Mouse (Mus musculus) CH12.LX (cell line): ENCODE results near the gene Nek9. TPM values are rescaled to one million over a fixed set of nuclear protein-coding genes. Genes with fewer than 3 reads are reported as not detected.

Experiments used
- DNase-seq: peaks from one replicate; pipeline ENCODE4 v3.0.0-alpha.2; 2013; ENCODE audit errors: extremely low read depth
- H3K27ac ChIP-seq: 2 replicates; pipeline ENCODE4 v1.5.1; 2012; ENCODE audit warnings: low read depth, mild to moderate bottlenecking, control low read depth, moderate library complexity; ENCODE audit not compliant: insufficient read depth
- H3K27me3 ChIP-seq: replicated peaks from 2 replicates; pipeline ENCODE3; 2012; ENCODE audit warnings: inconsistent platforms
- H3K36me3 ChIP-seq, 2 experiments: replicated peaks in 1 of 2; 2 replicates each; pipeline versions ENCODE3 to v1.6.1; 2012; ENCODE audit warnings: inconsistent platforms in 1 of 2, low read length in 1 of 2, mild to moderate bottlenecking in 1 of 2, mixed read lengths in 1 of 2, moderate library complexity in 1 of 2; ENCODE audit not compliant: control insufficient read depth in 1 of 2, insufficient read depth in 1 of 2
- H3K4me1 ChIP-seq, 2 experiments: 2 replicates each; pipeline ENCODE4 v1.6.1; 2012; ENCODE audit warnings: inconsistent platforms in 1 of 2, moderate library complexity in 1 of 2; ENCODE audit not compliant: insufficient read depth in 2 of 2, control insufficient read depth in 1 of 2
- H3K4me2 ChIP-seq: 2 replicates; pipeline ENCODE4 v1.6.1; 2012; ENCODE audit warnings: low read depth, mild to moderate bottlenecking, control low read depth; ENCODE audit not compliant: poor library complexity, insufficient read depth, severe bottlenecking
- H3K4me3 ChIP-seq, 3 experiments: fragments of 150-350 bp in 1 of 3; sonication (generic) in 1 of 3; replicated peaks in 1 of 3; 2 replicates each; pipeline versions ENCODE3 to v1.5.1; 2011 to 2012; ENCODE audit warnings: low read depth in 2 of 3, low read length in 2 of 3, mild to moderate bottlenecking in 2 of 3, moderate library complexity in 2 of 3, control low read depth in 1 of 3, improper control_type of control experiment in 1 of 3, inconsistent platforms in 1 of 3, mixed read lengths in 1 of 3; ENCODE audit not compliant: poor library complexity in 1 of 3
- H3K79me2 ChIP-seq: replicated peaks from 2 replicates; pipeline ENCODE4 v1.6.1; 2012; ENCODE audit warnings: mild to moderate bottlenecking, moderate library complexity; ENCODE audit not compliant: control insufficient read depth, poor library complexity, insufficient read depth, severe bottlenecking; ENCODE audit errors: extremely low read depth
- H3K9ac ChIP-seq: 2 replicates; pipeline ENCODE4 v1.6.1; 2012; ENCODE audit warnings: low read depth, mild to moderate bottlenecking, control low read depth, moderate library complexity; ENCODE audit not compliant: insufficient read depth
- H3K9me3 ChIP-seq: replicated peaks from 2 replicates; pipeline ENCODE3; 2012; ENCODE audit warnings: low read length, inconsistent platforms, mixed read lengths
- CHD1 ChIP-seq: IDR thresholded peaks from 2 replicates; pipeline ENCODE4 v1.6.1; 2012; ENCODE audit warnings: low read depth, low read length, improper control_type of control experiment, inconsistent platforms
- CTCF ChIP-seq, 2 experiments: IDR thresholded peaks in 1 of 2; conservative IDR thresholded peaks in 1 of 2; 2 replicates each; pipeline ENCODE4 v1.5.1; 2011 to 2012; ENCODE audit warnings: low read depth in 2 of 2, low read length in 2 of 2, improper control_type of control experiment in 1 of 2, inconsistent platforms in 1 of 2, mild to moderate bottlenecking in 1 of 2, moderate library complexity in 1 of 2
- E2F4 ChIP-seq: IDR thresholded peaks from 2 replicates; pipeline ENCODE4 v1.6.1; 2011; ENCODE audit warnings: low read depth, low read length, improper control_type of control experiment; ENCODE audit not compliant: insufficient replicate concordance
- ELF1 ChIP-seq: IDR thresholded peaks from 2 replicates; pipeline ENCODE4 v1.6.1; 2014; ENCODE audit warnings: low read depth, mild to moderate bottlenecking, inconsistent platforms, low read length, improper control_type of control experiment
- EP300 ChIP-seq: IDR thresholded peaks from 2 replicates; pipeline ENCODE4 v1.6.1; 2011; ENCODE audit warnings: low read length, improper control_type of control experiment
- JUN ChIP-seq: IDR thresholded peaks from 2 replicates; pipeline ENCODE4 v1.6.1; 2011; ENCODE audit warnings: low read depth, mild to moderate bottlenecking, low read length, improper control_type of control experiment, moderate library complexity; ENCODE audit not compliant: insufficient read depth
- KAT2A ChIP-seq: IDR thresholded peaks from 2 replicates; pipeline ENCODE4 v1.6.1; 2012; ENCODE audit warnings: low read length, improper control_type of control experiment, inconsistent platforms; ENCODE audit not compliant: insufficient replicate concordance
- MAX ChIP-seq: IDR thresholded peaks from 2 replicates; pipeline ENCODE4 v1.6.1; 2011; ENCODE audit warnings: low read length, improper control_type of control experiment
- MEF2A ChIP-seq: IDR thresholded peaks from 2 replicates; pipeline ENCODE4 v1.6.1; 2014; ENCODE audit warnings: low read depth, mild to moderate bottlenecking, inconsistent platforms, low read length, improper control_type of control experiment, borderline replicate concordance
- MXI1 ChIP-seq: IDR thresholded peaks from 2 replicates; pipeline ENCODE4 v1.6.1; 2011; ENCODE audit warnings: mild to moderate bottlenecking, low read depth, low read length, improper control_type of control experiment
- PAX5 ChIP-seq: IDR thresholded peaks from 2 replicates; pipeline ENCODE4 v1.6.1; 2012; ENCODE audit warnings: low read length, inconsistent platforms, mixed read lengths
- POLR2AphosphoS2 ChIP-seq: IDR thresholded peaks from 2 replicates; pipeline ENCODE4 v1.6.1; 2011; ENCODE audit warnings: low read depth, low read length, improper control_type of control experiment
- RAD21 ChIP-seq: IDR thresholded peaks from 2 replicates; pipeline ENCODE4 v1.6.1; 2011; ENCODE audit warnings: low read depth, mild to moderate bottlenecking, low read length, improper control_type of control experiment, moderate library complexity
- SIN3A ChIP-seq: IDR thresholded peaks from 2 replicates; pipeline ENCODE4 v1.6.1; 2012; ENCODE audit warnings: low read length, improper control_type of control experiment, inconsistent platforms
- SMC3 ChIP-seq: IDR thresholded peaks from 2 replicates; pipeline ENCODE4 v1.6.1; 2011; ENCODE audit warnings: low read depth, low read length, improper control_type of control experiment
- USF1 ChIP-seq: IDR thresholded peaks from 2 replicates; pipeline ENCODE4 v1.6.1; 2014; ENCODE audit warnings: low read depth, mild to moderate bottlenecking, inconsistent platforms, low read length, improper control_type of control experiment
- ZMIZ1 ChIP-seq: IDR thresholded peaks from 2 replicates; pipeline ENCODE4 v1.6.1; 2012; ENCODE audit warnings: low read depth, mild to moderate bottlenecking, inconsistent platforms, low read length, improper control_type of control experiment
- ZNF384 ChIP-seq: IDR thresholded peaks from 2 replicates; pipeline ENCODE4 v1.6.1; 2012; ENCODE audit warnings: low read depth, low read length, improper control_type of control experiment, inconsistent platforms
- dilution Hi-C: fragments of 300-500 bp; cut with MboI; formaldehyde crosslinking; loops from 2 replicates; pipeline ENCODE4 v1.14.3; 2020; ENCODE audit warnings: low sequenced_read_pairs; ENCODE audit not compliant: extremely low pct_unique_long_range_greater_than_20kb, extremely low pct_ligation_motif_present
- in situ Hi-C: fragments of 300-500 bp; cut with MboI; formaldehyde crosslinking; loops from 3 replicates; pipeline ENCODE4 v1.14.3; 2019; ENCODE audit warnings: low sequenced_read_pairs, low pct_ligation_motif_present, low pct_unique_long_range_greater_than_20kb, mixed read lengths
- polyA plus RNA-seq: library from polyadenylated mRNA; unstranded; fragments of >175 nt; gene quantifications from 2 replicates; pipeline ENCODE4 v1.2.1, GENCODE M21; 2012; ENCODE audit warnings: low read depth; ENCODE audit not compliant: insufficient read length
- total RNA-seq, 2 experiments: library from RNA; depleted of rRNA; stranded (reverse); fragments of 300-350 nt in 1 of 2; fragments of >200 nt in 1 of 2; gene quantifications; 2 replicates each; pipeline ENCODE4 v1.2.3; 2012 to 2014

Nek9 gene
- total and polyA plus RNA-seq, 3 experiments = 15.6 to 30.9 (median 27.4) TPM

GRCm38 (mm10) chr12:85361165-85361564 lies 22.0 kb upstream of the Nek9 start:
- in situ Hi-C loops = no loop called here
- dilution Hi-C loops = no loop called here
- DNase-seq = no peak
- H3K36me3 ChIP-seq = peaks cover 2 to 47% of the 10 kb centered on the region in 2 experiments
- TF ChIP-seq SIN3A (no peak), USF1 (no peak), MAX (no peak), KAT2A (no peak), SMC3 (no peak), ZNF384 (no peak), ZMIZ1 (no peak), ELF1 (no peak)
- H3K9ac ChIP-seq = no peak overlapping the region
- H3K9me3 ChIP-seq = no peaks in the 10 kb centered on the region
- H3K4me3 ChIP-seq = no peak overlapping the region
- H3K4me1 ChIP-seq = peaks cover 0 to 23% of the 10 kb centered on the region in 2 experiments; a peak in 1 of 4 replicates
- no peak overlapping the region for H3K4me2 ChIP-seq
- H3K27ac ChIP-seq = no peak overlapping the region
- no peaks in the 10 kb centered on the region for H3K27me3 ChIP-seq
- H3K79me2 ChIP-seq = peaks cover 74% of the 10 kb centered on the region

- dilution Hi-C loops = no loop called here
- Histone ChIP-seq H3K4me3 (no peak overlapping the region), H3K4me1 (peaks cover 3 to 17% of the 10 kb centered on the region in 2 experiments), H3K27ac (no peak overlapping the region), H3K9ac (no peak overlapping the region)
- TF ChIP-seq PAX5 = no peak
- TF ChIP-seq, all 38 proteins: peak for 0
- in situ Hi-C loops = loop anchor here (10.0 kb wide), 1 partner anchor 301 kb away; no protein-coding TSS in a partner anchor
- Histone ChIP-seq H3K9me3 (no peaks in the 10 kb centered on the region), H3K27me3 (no peaks in the 10 kb centered on the region), H3K36me3 (peaks cover 30 to 63% of the 10 kb centered on the region in 2 experiments), H3K4me2 (no peak overlapping the region), H3K79me2 (peaks cover 48% of the 10 kb centered on the region)
- no peak for DNase-seq
Measured at GRCm38 (mm10) chr12:85354061-85354460, 14.9 kb upstream of the Nek9 start.

GRCm38 (mm10) chr12:85350407-85351232 lies 11.5 kb upstream of the Nek9 start:
- dilution Hi-C loops (no loop called here), in situ Hi-C loops (loop anchor here (10.0 kb wide), 1 partner anchor 304 kb away; no protein-coding TSS in a partner anchor)
- H3K9ac ChIP-seq = no peak overlapping the region
- H3K79me2 ChIP-seq = peaks cover 29% of the 10 kb centered on the region
- no peak for DNase-seq
- H3K4me2 ChIP-seq = no peak overlapping the region
- no peak overlapping the region for H3K27ac ChIP-seq
- H3K4me1 ChIP-seq = peaks cover 3 to 25% of the 10 kb centered on the region in 2 experiments
- TF ChIP-seq MEF2A = no peak
- TF ChIP-seq POLR2AphosphoS2 = no peak
- TF ChIP-seq JUN = no peak
- no peak for TF ChIP-seq CHD1
- TF ChIP-seq MXI1 = no peak
- TF ChIP-seq CTCF (conservative IDR thresholded peaks at IDR 0.05 in 1 of 2, IDR thresholded peaks at IDR 0.05 in 1 of 2; ENCODE audit: low read depth in 2 of 2, low read length in 2 of 2) = no peak
- no peak for TF ChIP-seq EP300
- no peak for TF ChIP-seq RAD21
- TF ChIP-seq E2F4 = no peak
- no peaks in the 10 kb centered on the region for H3K27me3 ChIP-seq
- H3K36me3 ChIP-seq = peaks cover 47 to 88% of the 10 kb centered on the region in 2 experiments
- no peaks in the 10 kb centered on the region for H3K9me3 ChIP-seq
- no peak overlapping the region for H3K4me3 ChIP-seq
